Mouse (Mus musculus) MEL (cell line): ENCODE data around the gene Cpeb2. TPM values are rescaled to one million over a fixed set of nuclear protein-coding genes. Genes with fewer than 3 reads are reported as not detected.

Experiments used
- DNase-seq: peaks from one replicate; pipeline ENCODE4 v3.0.0; 2011; ENCODE audit warnings: low read depth, low spot score
- H3K27ac ChIP-seq: 2 replicates; pipeline ENCODE4 v1.5.1; 2012; ENCODE audit warnings: low read depth, mild to moderate bottlenecking, control low read depth, low read length, moderate library complexity; ENCODE audit not compliant: control insufficient read depth
- H3K27me3 ChIP-seq, 2 experiments: fragments of 150-350 bp in 1 of 2; sonication (generic) in 1 of 2; 2 replicates each; pipeline ENCODE4 v1.6.1; 2012; ENCODE audit warnings: low read length in 2 of 2, mild to moderate bottlenecking in 2 of 2, improper control_type of control experiment in 1 of 2, moderate library complexity in 1 of 2; ENCODE audit not compliant: insufficient read depth in 2 of 2, control insufficient read depth in 1 of 2
- H3K36me3 ChIP-seq, 2 experiments: 2 replicates each; pipeline ENCODE4 v1.6.1; 2012 to 2014; ENCODE audit warnings: low read length in 2 of 2, improper control_type of control experiment in 1 of 2, inconsistent platforms in 1 of 2, mild to moderate bottlenecking in 1 of 2; ENCODE audit not compliant: insufficient read depth in 2 of 2, control insufficient read depth in 1 of 2
- H3K4me1 ChIP-seq, 2 experiments: fragments of 150-350 bp in 1 of 2; sonication (generic) in 1 of 2; 2 replicates each; pipeline ENCODE4 v1.6.1; 2012; ENCODE audit warnings: low read length in 2 of 2, improper control_type of control experiment in 1 of 2, mild to moderate bottlenecking in 1 of 2; ENCODE audit not compliant: insufficient read depth in 2 of 2, control insufficient read depth in 1 of 2
- H3K4me3 ChIP-seq, 2 experiments: fragments of 150-350 bp in 1 of 2; sonication (generic) in 1 of 2; 2 replicates each; pipeline ENCODE4 v1.5.1; 2012; ENCODE audit warnings: low read depth in 2 of 2, low read length in 2 of 2, mild to moderate bottlenecking in 2 of 2, moderate library complexity in 2 of 2, control low read depth in 1 of 2, improper control_type of control experiment in 1 of 2; ENCODE audit not compliant: control insufficient read depth in 1 of 2, insufficient read depth in 1 of 2
- H3K79me2 ChIP-seq: 2 replicates; pipeline ENCODE4 v1.6.1; 2012; ENCODE audit warnings: mild to moderate bottlenecking, low read length, moderate library complexity; ENCODE audit not compliant: control insufficient read depth, poor library complexity, insufficient read depth
- H3K9ac ChIP-seq: 2 replicates; pipeline ENCODE4 v1.6.1; 2012; ENCODE audit warnings: low read depth, mild to moderate bottlenecking, control low read depth, low read length, moderate library complexity; ENCODE audit not compliant: control insufficient read depth, poor library complexity, severe bottlenecking
- H3K9me3 ChIP-seq: fragments of 150-350 bp; sonication (generic); replicated peaks from 2 replicates; pipeline ENCODE4 v1.6.1; 2012; ENCODE audit warnings: mild to moderate bottlenecking, low read length, improper control_type of control experiment, moderate library complexity; ENCODE audit not compliant: insufficient read depth
- BHLHE40 ChIP-seq: IDR thresholded peaks from 2 replicates; pipeline ENCODE4 v1.6.1; 2012; ENCODE audit warnings: low read depth, mild to moderate bottlenecking, inconsistent platforms, low read length, improper control_type of control experiment, borderline replicate concordance
- CHD1 ChIP-seq: IDR thresholded peaks from 2 replicates; pipeline ENCODE4 v1.6.1; 2012; ENCODE audit warnings: low read depth, mild to moderate bottlenecking, inconsistent platforms, low read length, improper control_type of control experiment
- CHD2 ChIP-seq: IDR thresholded peaks from 2 replicates; pipeline ENCODE4 v1.6.1; 2011; ENCODE audit warnings: low read length, improper control_type of control experiment
- CTCF ChIP-seq, 3 experiments: IDR thresholded peaks in 2 of 3; conservative IDR thresholded peaks in 1 of 3; 2 replicates each; pipeline ENCODE4 v1.5.1; 2011 to 2012; ENCODE audit warnings: low read length in 3 of 3, low read depth in 2 of 3, mild to moderate bottlenecking in 2 of 3, improper control_type of control experiment in 1 of 3, inconsistent platforms in 1 of 3, mixed read lengths in 1 of 3, moderate library complexity in 1 of 3; ENCODE audit not compliant: control insufficient read depth in 1 of 3, insufficient read depth in 1 of 3, poor library complexity in 1 of 3, severe bottlenecking in 1 of 3
- E2F4 ChIP-seq: IDR thresholded peaks from 2 replicates; pipeline ENCODE4 v1.6.1; 2011; ENCODE audit warnings: low read depth, low read length, improper control_type of control experiment, borderline replicate concordance
- ELF1 ChIP-seq: IDR thresholded peaks from 2 replicates; pipeline ENCODE4 v1.6.1; 2014; ENCODE audit warnings: low read depth, mild to moderate bottlenecking, inconsistent platforms, low read length, improper control_type of control experiment, moderate library complexity
- EP300 ChIP-seq, 2 experiments: IDR thresholded peaks; 2 replicates each; pipeline ENCODE4 v1.6.1; 2011; ENCODE audit warnings: improper control_type of control experiment in 2 of 2, low read length in 2 of 2, low read depth in 1 of 2, mild to moderate bottlenecking in 1 of 2
- ETS1 ChIP-seq: IDR thresholded peaks from 2 replicates; pipeline ENCODE4 v1.6.1; 2012; ENCODE audit warnings: low read depth, mild to moderate bottlenecking, inconsistent platforms, low read length, improper control_type of control experiment, moderate library complexity
- GABPA ChIP-seq: IDR thresholded peaks from 2 replicates; pipeline ENCODE4 v1.6.1; 2012; ENCODE audit warnings: low read depth, mild to moderate bottlenecking, inconsistent platforms, low read length, improper control_type of control experiment, moderate library complexity
- GATA1 ChIP-seq: IDR thresholded peaks from 2 replicates; pipeline ENCODE4 v1.6.1; 2011; ENCODE audit warnings: low read depth, low read length, improper control_type of control experiment
- KAT2A ChIP-seq: conservative IDR thresholded peaks from 2 replicates; pipeline ENCODE4 v1.6.1; 2012; ENCODE audit warnings: low read depth, low read length, improper control_type of control experiment, inconsistent platforms
- MAFK ChIP-seq: IDR thresholded peaks from 2 replicates; pipeline ENCODE4 v1.6.1; 2011; ENCODE audit warnings: low read depth, mild to moderate bottlenecking, low read length, improper control_type of control experiment, borderline replicate concordance
- MAX ChIP-seq: IDR thresholded peaks from 2 replicates; pipeline ENCODE4 v1.6.1; 2011; ENCODE audit warnings: low read length, improper control_type of control experiment
- MAZ ChIP-seq: IDR thresholded peaks from 2 replicates; pipeline ENCODE4 v1.6.1; 2012; ENCODE audit warnings: low read depth, mild to moderate bottlenecking, inconsistent platforms, low read length, improper control_type of control experiment
- MEF2A ChIP-seq: IDR thresholded peaks from 2 replicates; pipeline ENCODE4 v1.6.1; 2014; ENCODE audit warnings: low read depth, mild to moderate bottlenecking, inconsistent platforms, low read length, improper control_type of control experiment; ENCODE audit not compliant: poor library complexity, insufficient replicate concordance, severe bottlenecking; ENCODE audit errors: extremely low read depth
- MXI1 ChIP-seq: IDR thresholded peaks from 2 replicates; pipeline ENCODE4 v1.6.1; 2011; ENCODE audit warnings: mild to moderate bottlenecking, low read depth, low read length, improper control_type of control experiment
- MYB ChIP-seq: IDR thresholded peaks from 2 replicates; pipeline ENCODE4 v1.6.1; 2011; ENCODE audit warnings: mild to moderate bottlenecking, low read depth, low read length, improper control_type of control experiment
- MYC ChIP-seq: IDR thresholded peaks from 2 replicates; pipeline ENCODE4 v1.6.1; 2011; ENCODE audit warnings: low read depth, mild to moderate bottlenecking, low read length, improper control_type of control experiment, moderate library complexity
- NELFE ChIP-seq: IDR thresholded peaks from 2 replicates; pipeline ENCODE4 v1.6.1; 2011; ENCODE audit warnings: low read depth, low read length, improper control_type of control experiment
- NRF1 ChIP-seq: IDR thresholded peaks from 2 replicates; pipeline ENCODE4 v1.6.1; 2014; ENCODE audit warnings: low read depth, mild to moderate bottlenecking, inconsistent platforms, low read length, improper control_type of control experiment, moderate library complexity; ENCODE audit not compliant: poor library complexity, insufficient read depth, severe bottlenecking
- POLR2A ChIP-seq, 2 experiments: IDR thresholded peaks; 2 replicates each; pipeline ENCODE4 v1.6.1; 2011 to 2012; ENCODE audit warnings: low read length in 2 of 2, mild to moderate bottlenecking in 2 of 2, control low read depth in 1 of 2, improper control_type of control experiment in 1 of 2, low read depth in 1 of 2, moderate library complexity in 1 of 2; ENCODE audit not compliant: control insufficient read depth in 1 of 2, insufficient read depth in 1 of 2, poor library complexity in 1 of 2
- POLR2AphosphoS2 ChIP-seq: IDR thresholded peaks from 2 replicates; pipeline ENCODE4 v1.6.1; 2011; ENCODE audit warnings: low read length, improper control_type of control experiment
- POLR2AphosphoS5 ChIP-seq: IDR thresholded peaks from 2 replicates; pipeline ENCODE4 v1.6.1; 2012; ENCODE audit warnings: low read depth, borderline replicate concordance, mild to moderate bottlenecking, inconsistent platforms, low read length, moderate library complexity, mixed read lengths
- SIN3A ChIP-seq: IDR thresholded peaks from 2 replicates; pipeline ENCODE4 v1.6.1; 2012; ENCODE audit warnings: low read length, improper control_type of control experiment, inconsistent platforms
- TAL1 ChIP-seq: IDR thresholded peaks from 2 replicates; pipeline ENCODE4 v1.6.1; 2012; ENCODE audit warnings: mild to moderate bottlenecking, inconsistent platforms, low read length, moderate library complexity, mixed read lengths
- TBP ChIP-seq: IDR thresholded peaks from 2 replicates; pipeline ENCODE4 v1.8.0; 2011; ENCODE audit warnings: low read depth, low read length, improper control_type of control experiment
- TCF12 ChIP-seq: IDR thresholded peaks from 2 replicates; pipeline ENCODE4 v1.6.1; 2014; ENCODE audit warnings: low read depth, mild to moderate bottlenecking, inconsistent platforms, low read length, improper control_type of control experiment, moderate library complexity
- UBTF ChIP-seq: IDR thresholded peaks from 2 replicates; pipeline ENCODE4 v1.6.1; 2012; ENCODE audit warnings: low read depth, mild to moderate bottlenecking, inconsistent platforms, low read length, improper control_type of control experiment, moderate library complexity, borderline replicate concordance; ENCODE audit not compliant: insufficient read depth
- USF1 ChIP-seq: IDR thresholded peaks from 2 replicates; pipeline ENCODE4 v1.6.1; 2014; ENCODE audit warnings: low read depth, mild to moderate bottlenecking, inconsistent platforms, low read length, improper control_type of control experiment, moderate library complexity
- ZC3H11A ChIP-seq: IDR thresholded peaks from 2 replicates; pipeline ENCODE4 v1.6.1; 2012; ENCODE audit warnings: low read depth, mild to moderate bottlenecking, inconsistent platforms, low read length, improper control_type of control experiment
- ZKSCAN1 ChIP-seq: IDR thresholded peaks from 2 replicates; pipeline ENCODE4 v1.6.1; 2012; ENCODE audit warnings: low read depth, mild to moderate bottlenecking, inconsistent platforms, low read length, improper control_type of control experiment, moderate library complexity
- ZMIZ1 ChIP-seq: IDR thresholded peaks from 2 replicates; pipeline ENCODE4 v1.6.1; 2012; ENCODE audit warnings: low read depth, mild to moderate bottlenecking, inconsistent platforms, low read length, improper control_type of control experiment, moderate library complexity
- polyA plus RNA-seq, 2 experiments: library from polyadenylated mRNA; stranded (reverse) in 1 of 2; unstranded in 1 of 2; fragments of >175 nt in 1 of 2; fragments of >200 nt in 1 of 2; gene quantifications; 2 replicates each; pipeline versions ENCODE4 v1.2.1 to v1.2.4; 2012; ENCODE audit warnings: low replicate concordance in 2 of 2, low read depth in 1 of 2; ENCODE audit not compliant: insufficient read length in 2 of 2, insufficient read depth in 1 of 2, missing spikeins in 1 of 2
- total RNA-seq: library from RNA; depleted of rRNA; stranded (reverse); fragments of 300-350 nt; gene quantifications from 2 replicates; pipeline ENCODE4 v1.2.3, GENCODE M21; 2012

Cpeb2 gene
- total and polyA plus RNA-seq, 3 experiments, result 0.69 to 2.0 TPM; not detected in 1

GRCm38 (mm10) chr5:43233316-43234181 is 579 bp downstream of the Cpeb2 start:
- Histone ChIP-seq H3K9ac (peak overlapping the region; percentile 83), H3K79me2 (peaks cover 21% of the 10 kb centered on the region), H3K9me3 (no peaks in the 10 kb centered on the region), H3K27me3 (no peaks in the 10 kb centered on the region), H3K27ac (peak overlapping the region; percentile 84), H3K36me3 (peaks cover 0 to 14% of the 10 kb centered on the region in 2 experiments; a peak in 2 of 4 replicates), H3K4me3 (peak overlapping the region; percentile 62 to 96), H3K4me1 (peaks cover 5 to 16% of the 10 kb centered on the region in 2 experiments; a peak in 3 of 4 replicates)
- peak in 1 of 2 experiments; percentile 20; a peak in 1 of 4 replicates for TF ChIP-seq EP300 (IDR thresholded peaks at IDR 0.05; ENCODE audit: low read depth in 1 of 2, low read length in 2 of 2)
- no peak for TF ChIP-seq CHD2
- peak; percentile 54 for TF ChIP-seq MAX
- TF ChIP-seq NELFE, result no peak
- TF ChIP-seq POLR2AphosphoS5, result no peak; the same call in 1 of the 2 replicates
- no peak; the same call in 1 of the 2 replicates for TF ChIP-seq SIN3A
- no peak for TF ChIP-seq MYB
- 0 out of 2 replicates have a peak, but pooled peaks have one; percentile 17 for TF ChIP-seq MAZ
- no peak for TF ChIP-seq ZKSCAN1
- TF ChIP-seq TBP, result no peak
- TF ChIP-seq UBTF, result peak; percentile 99
- no peak for TF ChIP-seq POLR2AphosphoS2
- peak; percentile 60 for TF ChIP-seq ETS1
- TF ChIP-seq GABPA, result no peak
- TF ChIP-seq MXI1, result peak; percentile 65
- TF ChIP-seq ELF1, result no peak
- TF ChIP-seq MAFK, result no peak; the same call in 1 of the 2 replicates
- no peak; a peak in 1 of 4 replicates for TF ChIP-seq POLR2A (IDR thresholded peaks at IDR 0.05; ENCODE audit: control insufficient read depth in 1 of 2, insufficient read depth in 1 of 2, low read depth in 1 of 2, low read length in 2 of 2, poor library complexity in 1 of 2)
- no peak for TF ChIP-seq ZMIZ1
- peak; percentile 26; the same call in 1 of the 2 replicates for TF ChIP-seq TCF12
- TF ChIP-seq CHD1, result 0 out of 2 replicates have a peak, but pooled peaks have one; percentile 26
- peak; percentile 38; the same call in 1 of the 2 replicates for TF ChIP-seq BHLHE40
- TF ChIP-seq KAT2A, result no peak
- no peak for TF ChIP-seq TAL1
- TF ChIP-seq GATA1, result no peak
- TF ChIP-seq MEF2A, result no peak
- no peak for TF ChIP-seq CTCF (IDR thresholded peaks at IDR 0.05 in 2 of 3, conservative IDR thresholded peaks at IDR 0.05 in 1 of 3; ENCODE audit: control insufficient read depth in 1 of 3, insufficient read depth in 1 of 3, low read depth in 2 of 3, low read length in 3 of 3, poor library complexity in 1 of 3, severe bottlenecking in 1 of 3)
- TF ChIP-seq USF1, result no peak
- TF ChIP-seq ZC3H11A, result no peak
- no peak for TF ChIP-seq MYC
- TF ChIP-seq NRF1, result no peak
- no peak for TF ChIP-seq E2F4
- peak; percentile 91 for DNase-seq
